Mouse (Mus musculus): Measurements from ENCODE around the gene Palm.

Gene Palm

DNA sequence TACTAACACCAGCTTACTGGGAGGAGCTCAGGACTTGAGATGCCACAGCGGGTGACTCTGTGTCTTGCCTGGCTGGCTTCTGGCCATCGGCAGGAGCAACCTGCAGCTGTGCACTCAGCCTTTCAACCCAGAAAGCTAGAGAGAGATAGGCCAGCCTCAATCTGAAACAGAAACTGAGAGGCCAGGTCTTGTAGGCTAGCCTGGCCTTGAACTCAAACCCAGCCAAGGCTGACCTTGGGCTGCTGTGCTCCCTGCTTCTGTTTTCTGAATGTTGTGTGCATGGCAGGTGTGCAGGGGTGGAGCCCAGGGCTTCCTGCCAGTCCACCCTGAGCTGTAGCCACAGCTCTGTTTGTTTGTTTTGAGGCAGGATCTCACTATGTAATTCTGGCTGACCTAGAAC is 20.2 kb upstream of the Palm start:
- DNase-seq: no peak

DNA sequence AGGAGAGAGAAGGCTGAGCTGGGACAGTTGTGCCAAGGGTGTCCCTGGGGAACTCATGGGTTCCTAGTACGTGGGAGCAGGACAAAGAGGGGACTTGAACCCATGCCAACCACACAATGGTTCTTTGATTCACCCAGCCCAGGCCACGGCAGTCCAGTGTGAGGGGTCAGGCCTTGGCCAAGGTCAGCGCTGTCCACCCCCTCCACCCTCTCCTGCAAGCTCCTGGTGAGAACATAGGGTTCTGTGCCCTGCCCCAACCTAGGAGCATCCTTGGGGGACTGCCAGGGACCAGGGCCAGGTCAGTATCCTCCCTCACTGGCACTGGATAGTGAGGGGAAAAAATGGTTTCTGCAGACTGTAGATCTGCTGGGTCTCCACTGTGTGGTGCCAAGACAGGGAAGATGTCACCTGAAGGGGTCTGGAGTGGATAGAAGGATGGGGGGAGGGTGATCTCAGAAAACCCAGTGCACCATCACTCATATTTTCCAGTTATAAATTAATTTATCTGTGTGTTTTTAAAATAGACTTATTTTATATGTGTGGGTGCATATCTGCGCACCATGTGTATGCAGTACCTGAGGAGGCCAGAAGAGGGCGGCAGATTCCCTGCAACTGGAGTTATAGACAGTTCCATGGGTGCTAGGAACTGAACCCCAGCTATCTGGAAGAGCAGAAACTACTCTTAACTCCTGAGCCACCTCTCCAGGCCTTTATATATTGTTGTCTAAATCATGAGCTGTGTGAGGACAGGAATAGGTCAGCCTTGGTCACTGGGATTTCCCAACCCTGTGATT is 18.7 kb upstream of the Palm start:
- no peak for DNase-seq

DNA sequence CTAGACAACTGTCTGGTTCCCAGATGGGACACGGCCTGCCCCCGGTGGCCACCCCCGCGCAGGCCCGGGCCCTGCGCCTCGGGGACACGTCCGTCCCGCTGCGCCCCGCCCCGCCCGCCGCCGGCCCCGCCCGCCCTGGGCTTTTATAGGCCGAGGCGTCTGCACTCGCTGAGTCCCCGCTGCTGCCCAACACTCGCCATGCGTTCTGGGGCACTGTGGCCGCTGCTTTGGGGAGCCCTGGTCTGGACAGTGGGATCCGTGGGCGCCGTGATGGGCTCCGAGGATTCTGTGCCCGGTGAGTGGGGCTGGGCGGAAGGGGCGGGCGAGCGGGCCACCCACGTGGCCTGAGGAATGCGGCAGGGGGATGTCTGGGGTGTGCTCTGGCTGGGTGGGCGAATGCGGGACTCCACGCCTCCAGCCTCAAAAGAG is 16.3 kb upstream of the Palm start, which contains the start of gene Fstl3:
Fstl3 (plus strand) TSS at position 170 of the 429 bp plus-strand sequence.
- no peak for DNase-seq

DNA sequence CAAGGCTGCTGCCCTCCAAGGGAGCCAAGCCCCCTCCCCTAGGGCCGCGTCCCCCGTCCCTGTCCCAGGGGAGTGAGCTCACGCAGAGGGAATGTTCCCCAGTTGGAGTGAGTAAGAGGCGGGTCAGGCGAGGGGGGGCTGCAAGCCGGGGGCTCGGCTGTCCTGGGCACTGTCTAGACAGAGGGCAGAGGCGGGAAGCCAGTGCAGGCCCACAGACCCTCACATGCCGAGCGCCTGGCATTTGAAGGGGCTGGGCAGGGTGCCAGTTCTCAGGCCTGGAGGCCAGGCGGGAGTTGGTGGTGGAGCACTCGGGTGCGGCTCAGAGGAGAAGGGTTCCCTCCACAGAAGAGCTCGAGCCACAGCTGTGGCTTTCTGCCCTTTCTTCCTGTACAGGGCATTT is 15.4 kb upstream of the Palm start:
- no peak for DNase-seq

DNA sequence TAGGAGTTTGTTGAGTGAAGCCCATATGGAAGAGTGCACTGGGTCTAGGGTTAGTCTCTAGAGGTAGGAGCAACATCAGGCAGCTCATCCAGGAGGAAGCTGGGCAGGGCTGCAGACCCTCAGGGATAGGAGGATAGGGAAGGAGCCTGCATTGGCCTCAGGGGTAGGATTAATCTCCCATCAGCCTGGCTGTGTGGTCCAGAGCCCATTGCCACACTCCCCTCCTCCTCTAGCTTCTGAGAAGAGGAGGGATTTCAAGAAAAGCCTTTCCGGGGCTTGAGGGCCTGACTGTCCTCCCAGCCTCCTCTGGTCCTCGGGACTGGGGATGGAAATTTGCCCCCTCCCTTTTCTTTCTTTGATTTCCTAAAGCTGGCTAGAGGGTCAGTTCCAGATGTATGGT is 14.2 kb upstream of the Palm start:
- DNase-seq: no peak

DNA sequence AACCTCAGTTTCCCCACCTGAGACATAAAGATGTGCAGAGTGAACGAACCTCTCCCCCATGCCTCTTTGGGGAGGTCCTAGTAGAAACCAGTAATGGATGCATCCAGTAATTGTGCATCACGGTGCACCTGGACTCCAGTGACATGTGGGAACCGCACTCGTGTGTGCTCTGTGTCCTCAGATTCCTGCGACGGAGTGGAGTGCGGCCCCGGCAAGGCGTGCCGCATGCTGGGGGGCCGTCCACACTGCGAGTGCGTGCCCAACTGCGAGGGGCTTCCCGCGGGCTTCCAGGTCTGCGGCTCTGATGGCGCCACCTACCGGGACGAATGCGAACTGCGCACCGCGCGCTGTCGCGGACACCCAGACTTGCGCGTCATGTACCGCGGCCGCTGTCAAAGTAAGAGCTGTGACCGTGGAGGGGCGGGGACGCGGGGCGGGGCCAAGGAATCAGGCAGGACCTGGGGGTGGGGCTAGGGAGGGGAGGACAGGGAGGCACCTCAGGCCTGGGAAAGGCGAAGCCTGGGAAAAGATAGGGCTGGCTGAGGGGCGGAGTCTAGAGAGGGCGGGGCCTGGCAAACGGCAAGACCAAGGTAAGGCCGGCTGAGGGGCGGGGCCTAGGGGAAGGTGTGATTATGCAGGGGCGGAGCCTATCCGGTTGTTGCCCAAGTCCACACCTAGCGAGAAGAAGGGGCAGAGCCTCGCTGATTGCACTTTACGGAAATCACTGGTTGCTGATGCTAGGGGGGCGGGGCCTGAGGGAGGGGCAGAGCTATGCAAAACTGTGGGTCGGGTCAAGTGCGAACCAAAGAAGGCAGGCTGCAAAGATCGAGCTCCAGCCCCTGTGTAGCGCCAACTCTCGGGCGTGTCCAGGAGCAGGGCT is 13.3 kb upstream of the Palm start:
- peak; percentile 98 for DNase-seq

DNA sequence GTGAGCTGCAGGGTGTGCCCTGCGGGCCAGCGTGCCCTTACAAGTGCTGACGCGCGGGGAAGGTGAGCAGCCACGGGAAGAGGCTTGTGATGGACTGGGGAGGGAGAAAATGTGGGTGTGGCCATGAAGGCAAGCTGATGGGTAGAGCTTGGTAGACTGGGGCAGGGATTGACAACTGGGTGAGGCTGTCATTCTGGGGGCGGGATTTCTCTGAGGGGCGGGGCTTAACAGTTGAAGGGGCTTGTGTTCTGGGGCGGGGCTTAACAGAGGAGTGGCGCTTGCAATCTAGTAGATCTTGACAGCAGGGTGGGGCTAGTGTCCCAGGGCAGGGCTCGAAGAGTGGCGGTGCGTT is 12.7 kb upstream of the Palm start:
- DNase-seq: no peak

DNA sequence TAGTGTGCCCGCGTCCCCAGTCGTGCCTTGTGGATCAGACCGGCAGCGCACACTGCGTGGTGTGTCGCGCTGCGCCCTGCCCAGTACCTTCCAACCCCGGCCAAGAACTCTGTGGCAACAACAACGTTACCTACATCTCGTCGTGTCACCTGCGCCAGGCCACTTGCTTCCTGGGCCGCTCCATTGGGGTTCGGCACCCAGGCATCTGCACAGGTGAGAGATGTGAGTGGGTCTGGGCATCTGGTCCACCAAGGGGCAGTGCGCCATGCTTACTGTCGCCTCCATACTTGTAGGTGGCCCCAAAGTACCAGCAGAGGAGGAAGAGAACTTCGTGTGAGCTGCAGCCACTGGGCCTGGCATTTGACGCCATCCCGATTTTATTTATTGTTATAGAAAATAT is 12.2 kb upstream of the Palm start:
- DNase-seq: no peak

DNA sequence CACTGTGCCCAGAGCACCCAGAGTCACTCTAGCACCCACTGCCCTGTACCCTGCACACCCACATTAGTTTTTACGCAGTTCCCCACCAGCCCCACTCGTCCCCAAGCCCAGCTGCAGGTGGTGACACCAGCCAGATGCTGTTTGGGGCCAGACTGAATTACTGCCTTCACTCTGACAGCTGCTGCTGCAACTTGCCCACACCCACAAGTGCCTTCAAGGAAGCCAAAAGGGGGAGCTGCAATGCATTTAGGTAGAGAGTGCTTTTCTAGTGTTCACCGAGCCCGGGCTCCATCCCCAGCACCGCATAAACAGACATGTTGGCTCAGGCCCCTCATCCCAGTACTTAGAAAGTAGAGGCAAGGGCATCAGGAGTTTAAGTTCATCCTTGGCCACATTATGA is 11.4 kb upstream of the Palm start:
- DNase-seq: no peak

DNA sequence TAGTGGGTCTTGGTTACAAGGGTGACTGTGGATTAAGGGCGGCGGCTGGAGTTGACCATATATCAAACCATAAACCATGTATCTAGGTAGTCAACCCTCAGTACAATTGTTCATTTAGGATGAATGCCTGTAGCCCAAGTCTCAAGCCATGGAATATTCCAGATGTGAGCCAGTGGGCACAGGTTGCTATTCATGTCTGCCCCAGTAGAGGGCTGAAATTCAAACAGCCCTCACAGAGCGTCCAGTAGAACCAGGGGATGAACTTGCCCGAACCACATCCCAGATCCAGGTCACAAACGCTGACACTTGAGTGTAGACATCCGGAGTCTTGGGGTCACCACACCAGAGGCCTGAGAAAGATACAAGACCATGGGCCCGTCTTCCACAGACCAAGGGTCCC is 10.3 kb upstream of the Palm start:
- DNase-seq: no peak

DNA sequence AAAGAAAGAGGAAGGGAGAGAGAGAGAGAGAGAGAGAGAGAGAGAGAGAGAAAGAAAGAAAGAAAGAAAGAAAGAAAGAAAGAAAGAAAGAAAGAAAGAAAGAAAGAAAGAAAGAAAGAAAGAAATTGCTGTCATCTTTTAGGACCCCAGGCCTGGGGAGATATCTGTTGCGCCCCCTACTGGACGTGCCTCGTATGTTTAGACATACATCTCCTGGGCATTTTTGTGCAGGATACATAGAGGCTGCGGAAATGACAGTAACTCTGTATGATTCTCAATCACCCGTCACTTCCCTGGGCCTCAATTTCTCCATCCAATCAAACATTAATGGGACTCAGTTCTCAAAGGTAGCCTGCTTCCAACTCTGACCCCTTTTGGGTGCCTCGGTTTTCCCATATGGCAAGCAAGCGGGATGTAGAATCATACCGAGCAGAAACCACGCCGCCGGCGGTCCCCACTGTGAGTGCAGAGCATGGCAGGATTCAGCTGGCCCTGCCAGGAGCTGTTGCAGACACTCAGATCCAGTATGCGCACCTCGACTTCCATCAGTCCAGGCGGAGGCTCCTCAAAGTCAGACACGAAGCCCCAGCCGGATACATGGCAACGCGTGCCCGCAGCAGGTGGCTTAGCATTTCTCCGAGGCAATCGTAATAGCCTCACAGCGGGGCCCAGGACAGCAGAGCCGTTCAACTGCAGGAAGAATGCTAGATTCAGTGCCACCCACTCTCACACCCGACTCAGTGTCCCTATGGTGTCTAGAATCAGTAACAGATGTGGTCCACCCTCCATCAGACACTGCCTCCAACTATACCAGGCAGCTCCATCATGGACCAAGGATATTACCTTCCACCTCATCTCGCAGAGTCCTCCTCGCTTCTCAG is 9.2 kb upstream of the Palm start:
- DNase-seq: no peak

DNA sequence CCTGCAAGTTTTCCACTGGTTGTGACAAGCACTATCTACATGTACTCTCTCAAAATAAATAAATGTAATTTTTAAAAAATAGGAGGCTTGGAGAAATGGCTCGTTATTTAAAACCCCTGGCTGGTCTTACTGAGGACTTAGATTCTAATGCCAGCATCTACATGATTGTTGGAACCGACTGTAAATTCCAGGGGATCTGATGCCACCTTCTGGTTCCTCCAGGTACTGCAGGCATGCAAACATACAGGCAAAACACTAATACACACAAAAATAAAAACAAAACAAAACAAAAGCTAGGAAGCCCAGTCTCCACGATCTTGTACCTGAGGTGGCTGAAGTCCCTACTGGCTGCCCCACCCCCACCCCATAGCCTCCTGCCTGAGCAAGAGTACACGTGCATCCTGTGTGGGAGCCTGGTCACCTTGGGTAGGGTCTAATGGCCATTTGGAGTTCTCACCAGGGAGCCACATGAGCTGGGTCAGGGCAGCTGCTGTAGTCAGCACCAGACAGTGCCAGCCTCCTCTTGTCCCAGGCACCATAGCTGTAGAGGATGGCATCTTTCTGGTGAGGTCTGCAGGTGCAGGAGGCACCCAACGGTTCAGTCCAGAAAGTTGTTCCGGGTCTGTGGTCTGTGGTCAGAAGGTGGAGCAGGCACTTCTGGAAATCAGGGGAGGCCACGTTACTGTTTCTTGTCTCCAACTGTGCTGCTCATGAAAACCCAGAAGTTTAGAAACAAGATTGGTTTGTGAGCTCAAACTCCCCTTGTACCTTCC is 4.8 kb upstream of the Palm start:
- DNase-seq: peak; percentile 71

DNA sequence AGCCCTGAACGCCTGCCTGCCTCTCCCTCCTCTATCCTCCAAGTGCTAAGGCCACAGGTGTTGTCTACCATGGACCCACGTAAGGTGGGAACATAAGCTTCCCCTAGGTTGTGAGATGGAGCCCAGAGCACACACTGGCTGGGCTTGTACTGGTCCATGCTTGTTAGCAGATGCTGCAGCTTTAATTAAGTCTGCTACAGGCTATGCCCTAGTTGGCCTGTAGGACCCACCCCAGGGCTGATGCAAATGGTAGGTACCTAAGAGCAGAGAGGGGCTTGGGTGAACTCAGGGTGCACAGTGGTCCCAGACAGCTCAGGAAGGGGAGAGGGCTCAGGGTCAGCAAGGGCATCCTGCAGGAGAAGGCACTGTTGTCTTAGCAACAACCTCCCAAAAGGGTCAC is 3.8 kb upstream of the Palm start:
- DNase-seq: no peak

DNA sequence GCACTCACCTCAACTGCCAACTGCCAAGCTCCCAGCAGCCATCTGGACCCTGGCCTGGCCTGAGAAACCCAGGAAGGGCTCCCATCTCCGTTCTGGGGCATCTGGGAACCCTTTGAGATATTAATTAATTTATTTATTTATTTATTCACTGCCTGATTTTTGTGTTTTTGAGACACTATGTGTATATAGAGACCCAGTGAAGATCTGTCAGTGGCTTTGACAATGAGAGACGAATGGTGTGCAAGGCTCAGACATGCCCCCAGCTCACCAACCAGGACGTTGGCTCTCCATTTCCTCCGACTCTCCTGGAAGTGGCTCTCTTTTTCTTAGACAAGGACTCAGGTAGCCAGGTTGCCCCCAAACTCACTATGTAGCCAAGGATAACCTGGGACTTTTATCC is 2.5 kb upstream of the Palm start, which contains the start of gene Prss57:
Prss57 (minus strand) TSS at position 101 of the 400 bp plus-strand sequence.
- no peak for DNase-seq

DNA sequence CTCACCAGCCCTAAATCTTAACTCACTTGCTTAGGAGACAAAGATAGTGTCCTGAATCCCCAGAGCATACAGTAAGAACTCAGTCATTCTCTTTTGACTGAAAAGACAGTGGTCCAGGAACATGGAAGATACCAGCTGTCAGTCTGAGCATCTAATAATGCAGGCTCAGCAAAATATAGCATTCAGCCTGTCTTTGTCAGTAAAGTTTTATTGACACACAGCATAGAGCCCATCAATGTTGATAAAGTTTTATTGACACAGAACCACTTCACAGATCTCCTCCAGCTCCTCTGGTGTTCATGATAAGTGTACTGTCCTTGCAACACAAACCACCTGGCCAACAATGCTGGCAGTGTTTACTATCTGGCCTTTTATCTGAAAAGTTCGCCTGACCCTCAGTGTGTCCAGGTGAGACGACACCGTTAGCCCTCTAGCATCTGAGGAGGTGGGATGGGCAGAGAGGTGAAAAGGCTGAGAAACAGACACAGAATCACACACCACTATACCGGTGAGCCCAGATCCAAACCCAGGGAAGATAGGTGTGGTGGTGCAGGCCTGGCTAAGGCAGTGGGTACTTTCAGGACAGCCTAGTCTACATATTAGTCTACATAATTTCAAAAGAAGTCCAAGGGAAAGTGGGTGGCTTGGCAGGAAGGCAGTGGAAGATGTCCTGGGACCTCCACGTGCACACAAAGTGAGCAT is 882 bp upstream of the Palm start:
- no peak for DNase-seq

DNA sequence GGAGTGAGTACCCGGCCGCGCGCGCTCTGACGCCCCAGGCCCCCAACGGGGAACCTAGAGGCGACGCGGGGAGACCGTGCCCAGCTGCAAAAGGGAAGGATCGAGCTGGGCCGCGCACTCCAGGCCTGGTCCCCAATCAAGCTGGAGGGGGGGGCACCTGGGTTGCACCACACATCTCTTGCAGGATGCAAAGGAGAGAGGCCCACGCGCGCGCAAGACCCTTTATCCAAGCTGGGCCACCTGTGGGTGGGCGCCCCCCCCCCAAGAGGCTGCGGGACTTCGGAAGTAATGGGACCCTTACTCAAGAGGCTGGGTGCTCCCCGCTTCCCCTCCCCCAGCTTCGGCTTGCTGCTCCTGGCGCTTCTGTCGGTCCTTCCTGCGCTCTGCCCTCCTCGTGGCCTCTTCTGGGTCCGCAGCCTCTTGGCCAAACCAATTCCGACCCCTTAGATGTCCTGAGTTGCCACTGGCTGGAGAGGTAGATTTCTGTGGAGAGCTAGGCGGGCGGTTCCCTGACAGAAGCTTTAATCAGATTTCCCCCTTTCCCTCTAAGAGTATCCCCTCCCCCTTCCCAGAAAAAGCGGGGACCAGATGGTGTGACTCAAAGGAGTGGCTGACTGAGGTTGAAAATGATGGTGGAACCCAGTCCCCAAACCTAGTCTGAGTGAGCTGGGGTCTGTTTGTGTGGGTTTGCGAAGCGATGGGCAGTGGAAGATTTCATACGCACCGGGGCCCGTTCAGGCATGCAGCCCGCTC is 542 bp downstream of the Palm start:
- DNase-seq: peak; percentile 71

DNA sequence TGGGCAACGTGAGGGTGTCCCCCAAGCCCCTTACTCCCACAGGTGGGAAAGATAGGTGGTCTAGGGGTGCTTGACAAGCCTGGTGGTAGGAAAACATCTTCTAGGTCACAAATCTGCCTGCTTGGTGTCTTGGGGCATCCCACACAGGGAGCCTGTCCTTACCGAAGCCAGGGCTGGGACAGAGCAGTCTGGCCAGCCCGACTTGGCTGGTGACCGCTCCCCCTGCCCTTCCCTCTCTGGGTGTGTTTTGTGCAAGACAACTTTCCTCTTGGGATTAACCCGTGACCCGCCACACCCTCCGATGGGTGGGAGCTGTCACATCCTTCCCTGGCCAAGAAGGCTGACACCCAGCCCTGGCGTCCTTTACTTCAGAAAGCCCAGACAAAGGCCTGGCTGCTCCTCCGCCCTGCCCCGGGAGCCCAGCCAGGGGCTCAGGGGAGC is 1.1 kb downstream of the Palm start:
- DNase-seq: no peak

DNA sequence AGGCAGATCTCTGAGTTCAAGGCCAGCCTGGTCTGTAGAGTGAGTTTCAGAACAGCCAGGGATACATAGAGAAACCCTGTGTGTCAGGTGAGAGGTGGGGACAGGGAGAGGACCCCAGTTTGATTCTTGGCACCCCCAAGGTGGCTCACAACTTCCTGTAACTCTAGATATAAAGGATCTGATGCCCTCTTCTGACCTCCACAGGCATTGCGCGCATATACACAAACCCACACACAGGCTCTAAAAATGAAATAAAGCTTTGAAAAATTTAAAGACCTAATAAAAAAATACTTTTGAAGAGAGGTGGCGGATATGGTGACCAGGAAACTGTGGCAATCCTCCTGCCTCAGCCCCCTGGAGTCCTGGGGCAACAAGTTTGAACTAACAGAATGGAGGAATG is 2.5 kb downstream of the Palm start:
- no peak for DNase-seq

DNA sequence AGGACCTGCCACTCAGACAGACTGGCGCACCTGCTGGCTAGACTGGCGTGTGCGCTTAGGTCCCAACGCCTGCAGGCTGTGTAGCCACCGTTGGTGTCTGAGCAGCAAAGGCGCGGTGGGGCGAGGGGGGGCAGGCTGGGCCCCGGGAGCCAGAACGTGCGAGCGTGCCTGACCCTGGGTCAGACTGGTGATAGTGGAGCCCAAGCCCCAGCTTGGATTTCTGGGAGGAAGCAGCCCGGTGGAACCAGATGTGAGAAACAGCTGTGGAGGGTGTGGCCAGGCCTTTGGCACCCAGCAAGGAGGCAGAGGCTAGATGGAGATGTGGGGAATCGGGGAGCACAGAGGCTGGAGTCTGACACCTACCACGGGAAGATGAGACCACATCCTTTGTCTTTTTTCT is 4.0 kb downstream of the Palm start:
- no peak for DNase-seq

DNA sequence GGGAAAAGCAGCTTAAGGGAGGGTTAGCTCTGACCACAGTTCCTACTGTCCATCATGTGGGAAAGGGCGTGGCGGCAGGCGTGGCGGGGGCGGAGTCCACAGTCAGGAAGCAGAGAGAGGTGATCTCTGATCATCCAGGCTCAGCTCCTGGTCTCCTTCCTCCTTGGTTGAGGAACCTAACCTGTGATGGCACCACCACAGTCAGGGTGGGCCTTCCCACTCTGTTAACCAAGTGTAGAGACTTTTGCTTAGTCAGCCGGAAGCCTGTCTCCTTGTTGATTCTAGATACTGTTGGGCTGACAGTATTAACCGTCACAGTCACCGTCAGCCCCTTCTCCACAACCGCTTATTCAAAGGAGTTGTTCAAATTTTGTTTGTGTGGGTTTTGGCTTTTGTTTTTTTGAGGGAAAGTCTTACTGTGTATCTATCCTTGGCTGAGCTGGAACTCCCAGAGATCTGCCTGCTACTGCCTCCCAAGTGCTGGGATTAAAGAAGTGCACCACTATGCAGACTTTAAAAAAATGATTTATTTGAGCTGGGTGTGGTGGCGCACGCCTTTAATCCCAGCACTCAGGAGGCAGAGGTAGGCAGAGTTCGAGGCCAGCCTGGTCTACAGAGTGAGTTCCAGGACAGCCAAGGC is 5.0 kb downstream of the Palm start:
- DNase-seq: no peak
